8 mouse cellular contexts compared by ENCODE assay signal in the genomic region with DNA sequence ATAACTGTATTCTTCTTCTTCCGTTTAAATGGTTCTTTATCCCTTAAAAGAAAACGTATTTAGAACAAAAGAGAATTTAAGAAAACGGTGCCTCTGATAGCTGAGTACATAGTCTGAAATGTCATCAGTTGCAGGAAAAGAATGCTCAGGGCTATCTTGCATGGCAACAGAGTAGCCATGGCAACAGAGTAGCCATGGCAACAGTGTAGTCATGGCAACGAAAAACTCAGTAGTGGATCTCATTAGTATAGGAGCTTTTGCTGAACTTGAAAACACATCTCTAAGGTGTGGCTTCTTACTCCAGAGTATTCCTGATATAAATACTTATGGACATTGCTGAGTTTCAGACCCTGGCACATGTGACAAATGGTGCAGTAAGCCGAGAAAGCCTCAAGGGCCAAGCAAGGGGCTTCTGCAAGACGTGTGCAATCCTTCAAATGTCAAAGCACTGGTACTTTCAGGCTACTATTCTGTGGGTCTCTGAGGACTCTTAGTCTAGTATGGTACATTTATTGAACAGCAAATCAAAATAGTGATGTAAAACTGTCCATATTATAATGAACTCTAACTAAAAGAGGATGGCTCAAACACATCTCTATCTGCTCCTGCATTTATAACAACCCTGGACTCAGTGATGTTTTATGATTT.
DNase-seq lines count a peak whose midpoint lies in the region; ATAC-seq and TF ChIP-seq lines count a peak whose summit lies in the region.

No protein-coding gene starts in this region.

- H3K27ac ChIP-seq in gastrocnemius, adult 2 months, result no peak overlapping the region

- H3K4me3 ChIP-seq in gastrocnemius, adult 2 months, result no peak overlapping the region

- no peak for TF ChIP-seq CTCF in gastrocnemius, adult 2 months (IDR thresholded peaks at IDR 0.05)

- ATAC-seq in erythroid progenitor cell, adult 5-6 weeks (replicated peaks; ENCODE audit: low FRiP score, poor library complexity, severe bottlenecking), result no peak

- peak; percentile 12 for DNase-seq in thymus, postnatal 0 days (ENCODE audit: low spot score)
- no peak for DNase-seq in thymus, postnatal 14 days
- DNase-seq in frontal cortex, adult 2 months (ENCODE audit: extremely low spot score in 1 of 2, low spot score in 1 of 2), result peak; percentile 57 to 81
- DNase-seq in left cerebral cortex, postnatal 10 days (ENCODE audit: extremely low spot score in 1 of 2, low spot score in 2 of 2), result peak; percentile 67 to 81
- peak; percentile 93 for DNase-seq in retina, postnatal 1 day
- DNase-seq in gastrocnemius, adult 2 months, result no peak
- no peak for DNase-seq in gastrocnemius, adult 8-10 months (ENCODE audit: low spot score in 2 of 2)

- intact Hi-C loops in left cerebral cortex, postnatal 10 days (cut with DNase I), result no loop called here
- intact Hi-C loops in gastrocnemius, adult 2 months (cut with DNase I), result no loop called here

Comparison
In these comparisons a context has a peak if more than half of its experiments do, and no peak if none do; other contexts are left out.
1. DNase-seq: peak in thymus, postnatal 0 days (single experiment), frontal cortex, adult 2 months (2 of 2), left cerebral cortex, postnatal 10 days (2 of 2) and retina, postnatal 1 day (single experiment); none in thymus, postnatal 14 days (single experiment), gastrocnemius, adult 2 months (single experiment) and gastrocnemius, adult 8-10 months (0 of 2).